Mouse (Mus musculus) spleen, adult 2 months (tissue): Measurements from ENCODE around the gene Mdc1. TPM values are rescaled to one million over a fixed set of nuclear protein-coding genes. Genes with fewer than 3 reads are reported as not detected.
"Not testable (repeated sequence)": the region's sequence is repeated elsewhere in the genome, so short reads cannot be mapped to it uniquely, and the experiment has no call there.

Experiments used
- DNase-seq, 2 experiments: peaks; one replicate each; pipeline versions ENCODE4 v3.0.0 to v3.0.0-alpha.2; 2012 to 2021; ENCODE audit warnings: low spot score in 2 of 2, low read depth in 1 of 2
- H3K27ac ChIP-seq: fragments of 200-500 bp; 2 replicates; pipeline ENCODE4 v1.5.1; 2012; ENCODE audit warnings: low read length, inconsistent platforms; ENCODE audit not compliant: insufficient read depth
- H3K27me3 ChIP-seq: fragments of 200-500 bp; 2 replicates; pipeline ENCODE4 v1.6.1; 2012; ENCODE audit warnings: mild to moderate bottlenecking, moderate library complexity, low read length, inconsistent platforms; ENCODE audit not compliant: control insufficient read depth, insufficient read depth
- H3K36me3 ChIP-seq: fragments of 200-500 bp; 2 replicates; pipeline ENCODE4 v1.6.1; 2012; ENCODE audit warnings: mild to moderate bottlenecking, low read length, inconsistent platforms; ENCODE audit not compliant: control insufficient read depth, insufficient read depth
- H3K4me1 ChIP-seq: fragments of 200-500 bp; 2 replicates; pipeline ENCODE4 v1.6.1; 2011; ENCODE audit warnings: inconsistent platforms; ENCODE audit not compliant: control insufficient read depth, insufficient read depth, insufficient read length
- H3K4me3 ChIP-seq: fragments of 200-500 bp; 2 replicates; pipeline ENCODE4 v1.5.1; 2011; ENCODE audit warnings: mild to moderate bottlenecking, inconsistent platforms; ENCODE audit not compliant: insufficient read depth, insufficient read length; ENCODE audit errors: extremely low read depth
- CTCF ChIP-seq: fragments of 200-500 bp; IDR thresholded peaks from 2 replicates; pipeline ENCODE4 v1.5.1; 2011; ENCODE audit warnings: mild to moderate bottlenecking, inconsistent platforms; ENCODE audit not compliant: insufficient read depth, insufficient read length, insufficient replicate concordance; ENCODE audit errors: extremely low read depth
- POLR2A ChIP-seq: fragments of 200-500 bp; IDR thresholded peaks from 2 replicates; pipeline ENCODE4 v1.6.1; 2011; ENCODE audit warnings: low read depth, low read length, inconsistent platforms
- WGBS: fragments of 180-500 bp; shearing (Covaris S2); methylation state at CpG from one replicate; pipeline ENCODE4 v1.1.7; 2018; 5-methylcytosine and 5-hydroxymethylcytosine counted together
- polyA plus RNA-seq: library from polyadenylated mRNA; depleted of rRNA; stranded (reverse); fragments of >200 nt; gene quantifications from 2 replicates; pipeline ENCODE4 v1.2.3, GENCODE M21; 2012

Gene Mdc1
- polyA plus RNA-seq, 1 experiment: 11.6 TPM

DNA sequence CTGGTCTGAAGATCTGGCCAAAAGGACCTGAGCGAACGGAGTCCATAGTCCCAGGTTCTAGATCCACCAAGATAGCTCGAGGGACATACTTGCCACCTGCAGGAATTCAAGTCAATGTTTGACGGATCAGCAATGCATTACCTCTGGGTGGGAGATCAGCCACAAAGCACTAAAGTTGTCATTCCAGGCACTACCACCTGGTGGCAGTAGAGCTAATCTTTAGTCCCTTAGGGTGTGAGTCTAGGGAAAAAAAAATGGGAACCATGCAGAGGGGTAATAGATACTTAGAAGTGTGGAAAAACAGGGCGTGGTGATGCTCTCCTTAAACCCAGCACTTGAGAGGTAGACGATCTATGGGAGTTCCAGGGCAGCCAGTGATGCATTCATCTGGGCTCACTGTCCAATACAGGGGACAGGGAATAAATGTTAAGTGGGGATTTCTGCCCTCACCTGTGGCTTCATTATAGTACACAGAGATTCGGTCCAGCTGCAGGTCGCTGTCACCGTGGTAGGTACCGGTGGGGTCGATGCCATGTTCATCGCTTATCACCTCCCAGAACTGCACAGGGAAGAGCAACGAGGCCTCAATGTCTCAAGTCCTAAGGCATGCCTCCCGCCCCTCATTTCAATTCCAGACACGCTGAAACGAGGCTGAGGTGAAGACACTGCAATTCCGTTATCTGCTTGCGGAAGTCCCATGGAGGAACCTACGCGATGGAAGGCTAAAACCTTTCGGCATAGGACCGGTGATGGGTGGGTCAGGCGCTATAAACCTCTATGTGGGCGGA is 4.9 kb upstream of the Mdc1 start:
- Histone ChIP-seq H3K36me3 (peaks cover 22% of the 10 kb centered on the region), H3K4me3 (peak overlapping the region; percentile 68), H3K27ac (peak overlapping the region; percentile 84), H3K4me1 (no peaks in the 10 kb centered on the region), H3K27me3 (no peaks in the 10 kb centered on the region)
- peak; percentile 69 to 78 for DNase-seq
- TF ChIP-seq CTCF (peak; percentile 50; the same call in 1 of the 2 replicates), POLR2A (no peak)
- 8% methylated on average over 24 of the region's 24 CpGs for WGBS

DNA sequence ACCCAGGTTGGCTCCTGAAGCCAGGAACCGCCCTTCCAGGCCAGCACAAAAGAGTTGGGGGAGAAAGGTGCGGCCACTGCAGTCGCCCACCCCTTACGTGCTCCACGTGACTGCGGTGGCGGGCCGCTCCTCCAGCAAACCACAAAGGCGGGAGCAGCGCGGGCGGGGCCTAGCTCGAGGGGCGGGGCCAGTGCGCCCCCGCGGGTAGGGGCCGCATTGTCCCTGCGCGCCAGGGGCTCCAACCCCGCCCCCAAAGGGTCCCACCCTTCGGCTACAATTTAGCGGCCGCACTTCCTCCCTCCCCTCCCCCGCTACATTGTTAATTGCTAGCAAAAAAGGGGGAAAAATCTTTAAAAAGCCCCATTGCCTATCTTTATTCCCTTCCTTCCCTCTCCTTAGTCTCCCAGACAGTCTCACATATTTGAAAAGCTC is 4.3 kb upstream of the Mdc1 start:
- H3K4me3 ChIP-seq: peak overlapping the region; percentile 68
- no peaks in the 10 kb centered on the region for H3K27me3 ChIP-seq
- no peaks in the 10 kb centered on the region for H3K4me1 ChIP-seq
- peak in 1 of 2 experiments; percentile 83 for DNase-seq
- peaks cover 22% of the 10 kb centered on the region for H3K36me3 ChIP-seq
- peak overlapping the region; percentile 84 for H3K27ac ChIP-seq
- 1% methylated on average over 25 of the region's 25 CpGs for WGBS
- TF ChIP-seq POLR2A (no peak), CTCF (no peak)

DNA sequence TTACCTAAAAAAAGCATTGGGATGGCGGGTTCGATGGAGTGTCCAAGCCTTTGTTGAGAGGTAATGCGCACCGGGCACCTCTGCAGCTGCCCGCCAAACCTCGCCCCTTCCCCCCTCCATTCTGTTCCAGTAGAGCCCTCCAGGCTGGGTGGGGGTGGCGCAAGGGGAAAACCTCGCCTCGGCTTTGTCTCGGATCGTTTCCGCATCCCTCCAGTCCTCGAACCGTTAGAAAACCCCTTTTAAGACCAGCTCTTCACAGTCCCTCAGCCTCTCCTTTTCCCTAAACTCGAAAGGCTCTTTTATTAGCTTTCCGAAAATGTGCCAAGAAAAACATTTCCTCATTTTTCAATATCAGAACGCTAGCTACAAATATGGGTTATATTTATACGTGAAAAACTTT is 3.8 kb upstream of the Mdc1 start:
- WGBS: under 1% methylated on average over 18 of the region's 18 CpGs
- Histone ChIP-seq H3K27me3 (no peaks in the 10 kb centered on the region), H3K4me1 (no peaks in the 10 kb centered on the region), H3K4me3 (peak overlapping the region; percentile 68), H3K27ac (peak overlapping the region; percentile 84), H3K36me3 (peaks cover 22% of the 10 kb centered on the region)
- DNase-seq: peak in 1 of 2 experiments; percentile 51
- TF ChIP-seq CTCF (no peak), POLR2A (no peak)

DNA sequence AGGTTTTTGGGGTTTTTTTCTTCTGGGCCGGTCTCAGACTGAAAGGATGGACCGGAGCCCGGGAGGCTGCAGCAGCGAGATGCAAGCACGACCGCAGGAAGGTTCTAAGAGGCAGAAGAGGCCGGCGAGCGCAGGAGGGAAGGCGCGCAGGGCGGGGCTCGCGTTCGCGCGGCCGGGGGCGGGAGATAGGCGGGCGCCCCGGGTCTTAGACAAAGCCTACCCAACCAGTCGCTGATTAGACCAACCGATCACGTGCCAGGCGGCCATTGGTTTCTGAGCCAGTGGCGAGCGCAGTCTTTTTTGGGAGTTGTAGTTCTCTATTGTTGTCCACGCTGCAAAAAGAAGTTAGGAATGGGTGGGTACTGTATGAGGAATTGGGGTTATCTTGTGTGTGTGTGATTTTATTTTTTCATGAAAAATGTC is 3.2 kb upstream of the Mdc1 start, which contains the start of gene Tubb5:
TSS of gene Tubb5 (minus strand) at position 185 of the 423 bp plus-strand sequence.
- Histone ChIP-seq H3K4me1 (no peaks in the 10 kb centered on the region), H3K27ac (peak within 1 kb of the TSS; percentile 84), H3K36me3 (peaks cover 22% of the 10 kb centered on the region), H3K27me3 (no peaks in the 10 kb centered on the region), H3K4me3 (peak within 1 kb of the TSS; percentile 68)
- peak; percentile 81 to 95 for DNase-seq
- 2% methylated on average over 29 of the region's 29 CpGs for WGBS
- TF ChIP-seq POLR2A: peak; percentile 96
- TF ChIP-seq CTCF: no peak

DNA sequence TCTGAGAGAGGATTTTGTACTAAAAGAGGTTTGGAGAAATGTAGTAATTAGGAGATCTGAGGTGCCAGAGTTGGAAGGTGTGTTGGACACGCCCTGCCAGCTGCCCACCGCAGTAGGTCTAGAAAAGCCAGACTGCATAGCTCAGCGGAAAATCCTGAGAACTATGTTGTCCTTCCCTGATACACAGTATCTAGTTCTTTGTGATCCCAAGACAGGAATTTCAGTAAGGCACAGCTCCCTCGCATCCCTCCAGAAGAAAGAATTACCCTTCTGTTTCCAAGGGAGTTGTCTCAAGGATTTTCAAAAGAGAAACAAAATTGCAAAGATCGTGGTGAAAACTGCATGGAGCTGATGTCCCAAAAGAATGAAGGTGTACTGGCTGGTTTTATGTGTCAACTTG is 2.7 kb upstream of the Mdc1 start:
- H3K4me1 ChIP-seq: no peaks in the 10 kb centered on the region
- no peaks in the 10 kb centered on the region for H3K27me3 ChIP-seq
- TF ChIP-seq POLR2A (no peak), CTCF (no peak)
- H3K36me3 ChIP-seq: peaks cover 22% of the 10 kb centered on the region
- 8% methylated on average over 5 of the region's 5 CpGs for WGBS
- no peak for DNase-seq
- no peak overlapping the region for H3K4me3 ChIP-seq
- peak overlapping the region; percentile 47; the same call in 1 of the 2 replicates for H3K27ac ChIP-seq

DNA sequence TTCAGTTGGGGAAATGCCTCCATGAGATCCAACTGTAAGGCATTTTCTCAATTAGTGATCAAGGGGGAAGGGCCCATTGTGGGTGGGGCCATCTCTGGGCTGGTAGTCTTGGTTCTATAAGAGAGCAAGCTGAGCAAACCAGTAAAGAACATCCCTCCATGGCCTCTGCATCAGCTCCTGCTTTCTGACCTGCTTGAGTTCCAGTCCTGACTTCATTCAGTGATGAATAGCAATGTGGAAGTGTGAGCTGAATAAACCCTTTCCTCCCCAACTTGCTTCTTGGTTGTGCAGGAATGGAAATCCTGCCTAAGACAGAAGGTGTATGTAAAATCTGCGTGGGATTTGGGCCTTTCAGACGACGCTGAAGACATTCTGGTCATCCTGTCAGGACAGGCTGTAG is 2.3 kb upstream of the Mdc1 start:
- H3K36me3 ChIP-seq: peaks cover 19% of the 10 kb centered on the region
- not testable (repeated sequence) for H3K4me3 ChIP-seq, DNase-seq, H3K4me1 ChIP-seq, H3K27me3 ChIP-seq, H3K27ac ChIP-seq
- WGBS: 68% methylated on average over 3 of the region's 3 CpGs

DNA sequence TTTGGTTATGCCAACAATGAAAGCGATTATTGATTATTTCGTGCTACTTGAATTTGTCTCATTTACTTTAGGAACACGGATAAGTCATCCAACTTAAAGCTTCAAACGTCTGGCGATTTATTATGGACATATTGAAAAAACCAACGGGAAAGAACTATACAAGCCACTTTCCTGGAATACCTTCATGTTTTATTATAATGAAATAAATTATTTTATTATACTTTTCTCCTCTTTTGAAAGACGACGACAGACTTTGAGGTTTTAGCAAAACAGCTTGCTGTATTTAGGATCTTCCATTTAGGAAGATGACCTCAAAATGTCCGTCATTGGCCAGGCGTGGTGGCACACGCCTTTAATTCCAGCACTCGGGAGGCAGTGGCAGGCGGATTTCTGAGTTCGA is 754 bp upstream of the Mdc1 start:
- WGBS: 49% methylated on average over 14 of the region's 14 CpGs
- Histone ChIP-seq H3K27me3 (no peaks in the 10 kb centered on the region), H3K36me3 (peaks cover 9% of the 10 kb centered on the region), H3K4me1 (no peaks in the 10 kb centered on the region), H3K27ac (no peak overlapping the region), H3K4me3 (0 out of 2 replicates have a peak overlapping the region, but pooled peaks have one; percentile 13)
- TF ChIP-seq POLR2A: no peak
- no peak for TF ChIP-seq CTCF
- no peak for DNase-seq
